Mouse (Mus musculus): ENCODE results near the gene Eps8l2.

GRCm38 (mm10) chr7:141341689-141342226 is 3.1 kb downstream of the Eps8l2 start:
- no peak for TF ChIP-seq CTCF (IDR thresholded peaks at IDR 0.05; ENCODE audit: low read depth)
- TF ChIP-seq EP300 (IDR thresholded peaks at IDR 0.05; ENCODE audit: low read depth), result no peak
